Mouse (Mus musculus) adrenal gland, postnatal 10 days (tissue): ENCODE results near the gene Dpf2. TPM values are rescaled to one million over a fixed set of nuclear protein-coding genes. Genes with fewer than 3 reads are reported as not detected.

Source experiments
- DNase-seq: peaks from one replicate; pipeline ENCODE4 v3.0.0; 2021; ENCODE audit warnings: mixed read lengths
- long read RNA-seq, 2 experiments: library from polyadenylated mRNA; stranded (forward); transcript quantifications; one replicate each; pipeline ENCODE4 v2.0.0; 2021
- total RNA-seq, 2 experiments: library from RNA; stranded (reverse); gene quantifications; 2 replicates each; pipeline ENCODE4 v1.2.3; 2021

Gene Dpf2
- 100 to 1,000 TPM; 105 to 119 TPM for total RNA-seq
- long read RNA-seq, experiment 1, transcript Dpf2-205 (11 exons, 3,314 nt), result major isoform, 28 of 46 reads
- long read RNA-seq, experiment 1, partial matches to known transcripts, result 7 of 46 reads
- long read RNA-seq, experiment 1, other reads (novel, unspliced or antisense), result 11 of 46 reads
- long read RNA-seq, experiment 2, transcript Dpf2-205 (11 exons, 3,314 nt), result major isoform, 58 of 72 reads
- long read RNA-seq, experiment 2, partial matches to known transcripts, result 4 of 72 reads
- long read RNA-seq, experiment 2, other reads (novel, unspliced or antisense), result 7 of 72 reads

DNA sequence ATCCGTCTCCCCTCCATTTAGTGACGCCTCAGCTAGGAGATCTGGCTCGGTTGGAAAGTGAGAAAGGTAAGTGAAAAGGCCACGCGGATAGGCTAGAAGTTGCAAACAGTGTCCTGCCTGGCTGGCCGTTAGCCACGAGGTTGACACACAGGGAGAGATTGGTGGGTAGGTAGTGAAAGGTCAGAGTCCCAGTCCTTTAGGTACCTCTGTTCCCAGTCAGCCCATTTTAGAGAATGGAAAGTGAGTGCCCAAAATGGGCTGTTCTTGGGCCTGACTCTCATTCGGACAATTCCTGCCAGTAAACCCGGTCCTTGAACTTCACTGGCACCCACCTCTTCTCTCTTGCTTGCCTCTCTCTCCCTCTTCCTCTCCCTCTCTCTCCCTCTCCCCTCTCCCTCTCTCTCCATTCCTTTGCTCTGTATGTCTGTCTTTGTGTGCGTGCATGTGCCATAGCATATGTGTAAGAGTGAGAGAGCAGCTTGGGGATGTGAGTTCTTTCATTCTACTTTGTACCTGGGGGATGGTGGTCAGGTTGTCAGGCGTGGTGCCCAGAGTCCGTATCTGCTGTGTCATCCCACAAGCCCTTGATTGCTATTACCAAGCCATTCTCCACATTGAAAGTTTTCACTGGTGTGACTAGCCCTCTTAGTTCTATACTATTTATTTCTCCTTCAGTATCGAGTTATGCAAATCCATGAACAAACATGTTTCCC, at the start of gene Dpf2:
Gene Dpf2 (minus strand): TSS at position 4 of the 713 bp plus-strand sequence.
- no peak for DNase-seq

GRCm38 (mm10) chr19:5957371-5957770, 44.6 kb upstream of the Dpf2 start:
- DNase-seq, result no peak

DNA sequence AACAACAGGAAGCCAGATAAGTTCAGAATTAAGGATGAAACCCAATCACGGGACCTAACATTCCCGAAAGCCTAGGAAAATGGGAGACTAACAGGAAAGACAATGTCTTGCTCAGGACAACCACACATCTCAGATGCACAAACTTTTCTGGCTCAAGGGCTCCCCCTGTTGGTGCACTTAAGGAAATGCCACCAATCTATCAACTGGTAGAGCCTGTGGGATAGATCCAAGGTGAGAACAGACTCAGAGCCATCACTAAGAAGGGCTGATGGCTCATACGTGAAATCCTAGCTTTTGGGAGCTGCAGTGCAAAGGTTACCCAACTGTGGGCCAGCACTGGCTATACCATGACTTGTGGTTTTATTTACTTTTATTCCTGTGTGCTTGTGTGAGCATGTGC, 43.9 kb upstream of the Dpf2 start:
- DNase-seq, result peak; percentile 90

GRCm38 (mm10) chr19:5955704-5956670, 43.2 kb upstream of the Dpf2 start:
- peak; percentile 33 for DNase-seq

DNA sequence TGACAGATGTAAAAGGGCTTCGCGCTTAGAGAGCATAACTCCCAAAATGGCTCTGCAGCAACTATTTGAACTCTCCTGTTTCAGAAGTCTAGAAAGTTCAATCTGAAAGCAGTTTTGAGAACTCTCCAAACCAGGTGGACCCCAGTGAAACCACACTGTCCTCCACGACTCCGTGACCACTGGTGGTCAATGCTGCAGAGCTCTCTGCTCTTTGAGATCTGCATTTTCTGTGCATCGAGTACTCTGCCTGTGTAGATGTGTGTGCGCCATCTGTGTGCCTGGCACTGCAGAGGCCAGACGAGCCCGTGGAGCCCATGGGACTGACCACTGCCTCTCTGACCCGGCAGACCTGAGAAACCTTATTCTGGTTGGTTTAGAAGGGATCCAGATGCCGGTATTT, 42.1 kb upstream of the Dpf2 start:
- no peak for DNase-seq

DNA sequence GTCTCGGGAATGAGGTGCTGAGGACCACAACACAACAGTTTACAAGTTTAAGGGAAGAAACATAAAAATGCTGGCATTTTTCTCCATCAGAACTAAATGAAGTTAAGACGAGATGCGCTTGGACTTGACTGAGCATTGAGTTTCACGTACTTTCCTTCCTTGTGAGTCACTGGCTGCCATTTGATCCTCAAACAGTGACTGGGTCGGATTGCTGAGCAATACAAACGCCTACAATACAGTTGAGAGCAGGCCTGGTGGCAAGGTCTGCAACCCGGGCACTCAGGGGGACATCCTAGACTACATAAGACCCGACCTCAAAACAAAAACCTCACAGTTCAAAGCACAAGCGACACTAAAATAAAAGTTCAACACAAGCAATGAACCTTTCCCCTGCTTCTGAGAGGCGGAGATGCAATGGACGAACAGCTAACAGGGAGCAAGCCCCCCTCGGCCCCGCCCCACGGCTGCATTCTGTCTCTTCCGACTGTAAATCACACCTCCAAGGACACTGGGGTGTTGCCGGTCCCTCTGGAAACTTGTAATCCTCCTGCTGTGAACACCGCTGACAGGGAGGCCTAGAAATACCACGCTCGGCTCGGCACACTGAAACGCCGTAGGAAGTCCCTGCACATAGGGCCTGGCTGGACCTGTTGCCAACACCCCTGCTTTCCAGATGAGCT, 41.4 kb upstream of the Dpf2 start:
- DNase-seq, result peak; percentile 68

- DNase-seq, result peak; percentile 47
Measured at GRCm38 (mm10) chr19:5953201-5953770, 40.5 kb upstream of the Dpf2 start.

DNA sequence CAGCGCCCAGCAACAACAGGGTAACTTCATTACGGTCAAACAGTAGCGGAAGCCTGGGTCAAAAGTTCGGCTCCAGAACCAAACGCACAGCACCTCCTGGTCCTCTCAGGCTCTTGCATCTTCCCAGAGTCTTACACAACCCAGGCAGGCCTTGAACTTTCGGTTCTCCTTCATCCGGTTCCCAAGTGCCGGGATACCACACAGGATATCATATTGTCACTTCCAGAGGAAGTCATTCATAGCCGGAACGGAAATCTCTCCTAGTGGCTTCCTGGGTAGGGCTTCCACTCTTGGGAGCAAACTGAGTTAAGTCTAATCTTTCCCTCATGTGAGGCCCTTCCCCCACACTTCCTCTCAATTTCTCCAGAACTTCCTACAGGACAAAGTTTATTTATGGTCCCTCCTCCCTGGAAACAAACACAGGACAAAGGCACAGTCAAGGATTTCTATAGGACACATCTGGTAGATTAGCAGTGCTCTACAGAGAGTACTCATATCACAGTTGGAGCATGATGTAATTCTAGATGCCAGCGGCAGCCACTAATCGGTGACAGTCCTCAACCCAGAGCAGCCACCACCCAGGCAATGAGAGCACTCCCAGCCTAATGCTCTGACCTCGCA, 39.4 kb upstream of the Dpf2 start:
- peak; percentile 71 for DNase-seq

DNA sequence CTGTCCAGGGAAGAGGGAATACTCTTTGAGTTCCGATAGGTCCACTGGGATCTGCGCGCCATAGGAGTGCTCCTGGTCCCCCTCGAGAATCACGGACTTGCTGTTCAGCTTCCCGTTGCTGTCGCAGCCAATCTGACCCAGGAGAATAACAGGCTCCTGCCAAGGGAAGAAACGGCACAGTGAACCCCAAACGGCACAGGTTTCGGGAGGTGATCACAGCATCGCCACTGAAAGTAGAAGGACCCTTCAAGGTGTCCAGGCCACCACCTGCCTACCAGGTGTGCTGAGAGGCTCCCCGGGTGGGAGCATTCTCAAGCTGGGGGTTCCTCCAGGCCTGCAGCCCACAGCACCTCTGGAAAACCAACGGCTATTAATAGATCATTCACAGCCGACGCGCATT, 38.8 kb upstream of the Dpf2 start:
- no peak for DNase-seq

DNA sequence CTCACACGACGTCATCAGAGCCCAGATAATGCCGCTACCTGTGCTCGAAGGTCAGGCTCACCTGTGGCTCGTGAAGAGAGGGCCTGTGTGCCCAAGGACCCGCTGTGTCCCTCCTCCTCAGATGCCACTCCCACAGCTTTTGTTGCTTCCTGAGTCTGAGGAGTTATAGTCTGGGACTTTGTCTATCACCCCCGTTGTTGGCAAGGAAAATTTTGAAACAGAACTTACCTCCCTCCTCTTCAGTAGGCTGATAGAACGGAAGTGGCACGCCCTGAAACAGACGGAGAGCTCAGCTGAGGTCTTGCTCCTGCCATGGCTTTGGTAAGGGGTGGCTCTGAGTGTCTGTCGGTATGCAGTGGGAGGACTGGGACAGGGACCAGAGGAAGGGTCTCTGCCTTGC, 37.4 kb upstream of the Dpf2 start:
- DNase-seq, result no peak

- peak; percentile 42 for DNase-seq
Measured at GRCm38 (mm10) chr19:5945891-5946290, 33.1 kb upstream of the Dpf2 start.

DNA sequence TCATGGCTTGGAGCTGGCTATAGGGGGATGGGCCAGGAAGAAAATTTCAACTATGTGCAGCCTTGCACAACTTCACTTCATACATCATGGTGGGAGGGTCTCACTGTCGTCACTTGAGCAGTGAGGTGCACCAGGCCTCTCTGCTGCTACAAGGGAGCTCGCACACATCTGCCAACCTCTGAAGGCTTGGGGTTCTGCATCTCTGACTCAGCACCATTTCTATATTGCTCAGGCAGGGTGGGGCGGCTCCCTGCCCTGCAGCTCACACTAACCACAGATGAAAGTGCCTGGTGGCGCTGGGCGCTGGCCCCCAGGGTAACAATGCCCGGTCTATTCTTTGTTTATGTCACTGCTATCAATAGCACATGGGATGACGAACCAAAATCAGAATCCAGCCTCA, 32.2 kb upstream of the Dpf2 start:
- no peak for DNase-seq

DNA sequence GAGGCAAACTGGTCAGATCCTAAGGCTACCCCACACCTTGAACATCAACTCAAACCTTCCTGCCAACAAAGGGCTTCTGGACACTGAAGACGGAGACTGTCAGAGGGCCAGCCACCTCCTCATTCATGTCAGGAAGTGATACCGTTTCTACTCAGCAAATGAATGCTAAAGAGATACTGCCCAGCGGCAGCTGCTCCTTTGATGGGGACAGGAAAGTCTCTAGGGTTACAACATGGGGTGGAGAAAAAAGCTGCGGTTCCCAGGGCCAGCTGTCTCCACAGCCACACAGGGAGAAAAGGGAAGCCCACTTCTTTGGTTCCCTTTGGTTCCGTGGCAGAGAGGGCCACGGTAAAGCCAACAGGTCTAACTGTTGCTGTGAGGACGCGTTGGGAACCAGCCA, 31.3 kb upstream of the Dpf2 start:
- no peak for DNase-seq

DNA sequence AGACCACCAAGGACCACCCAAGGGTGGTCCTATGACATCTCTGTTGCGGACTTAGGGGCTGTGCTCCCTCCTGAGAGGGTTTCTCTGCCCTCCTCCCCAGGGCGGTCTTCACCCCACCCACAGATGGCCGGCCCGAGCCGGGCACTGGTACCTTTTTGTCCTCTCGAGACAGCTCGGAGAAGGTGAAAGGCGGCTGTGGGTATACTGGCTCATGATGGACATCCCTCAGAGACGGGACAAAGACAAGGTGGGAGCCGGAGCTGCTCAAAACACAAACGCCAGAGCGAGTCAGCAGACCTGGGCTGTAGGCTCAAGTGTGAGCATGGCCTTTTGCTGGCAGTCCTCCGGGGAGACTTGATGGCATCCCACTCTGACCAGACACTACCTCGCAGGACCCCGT, 30.6 kb upstream of the Dpf2 start:
- no peak for DNase-seq

GRCm38 (mm10) chr19:5942581-5942980, 29.8 kb upstream of the Dpf2 start:
- DNase-seq, result no peak

- peak; percentile 65 for DNase-seq
Measured at GRCm38 (mm10) chr19:5940656-5941055, 27.8 kb upstream of the Dpf2 start.

DNA sequence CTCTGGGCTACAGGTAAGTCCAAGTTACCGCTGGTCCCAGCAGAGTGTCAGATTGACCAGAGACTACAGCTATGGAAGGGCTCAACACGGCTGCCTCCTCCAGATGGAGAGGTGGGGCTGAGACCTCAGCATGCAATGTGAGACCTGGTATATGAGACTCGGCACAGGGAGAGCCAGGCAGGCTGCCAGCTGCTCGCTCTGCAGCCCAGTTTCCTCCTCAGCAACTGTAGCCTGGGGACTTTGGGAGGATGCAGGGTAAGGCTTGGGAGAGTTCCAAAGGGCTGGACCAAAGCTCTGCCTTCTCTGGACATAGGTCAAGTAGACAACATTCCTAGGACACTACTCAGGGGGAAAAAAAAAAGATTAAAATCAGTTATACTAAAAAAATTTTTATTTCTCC, 27.4 kb upstream of the Dpf2 start:
- peak; percentile 86 for DNase-seq

GRCm38 (mm10) chr19:5939715-5940114, 26.9 kb upstream of the Dpf2 start:
- DNase-seq, result no peak

GRCm38 (mm10) chr19:5938516-5938915, 25.7 kb upstream of the Dpf2 start:
- DNase-seq, result no peak

DNA sequence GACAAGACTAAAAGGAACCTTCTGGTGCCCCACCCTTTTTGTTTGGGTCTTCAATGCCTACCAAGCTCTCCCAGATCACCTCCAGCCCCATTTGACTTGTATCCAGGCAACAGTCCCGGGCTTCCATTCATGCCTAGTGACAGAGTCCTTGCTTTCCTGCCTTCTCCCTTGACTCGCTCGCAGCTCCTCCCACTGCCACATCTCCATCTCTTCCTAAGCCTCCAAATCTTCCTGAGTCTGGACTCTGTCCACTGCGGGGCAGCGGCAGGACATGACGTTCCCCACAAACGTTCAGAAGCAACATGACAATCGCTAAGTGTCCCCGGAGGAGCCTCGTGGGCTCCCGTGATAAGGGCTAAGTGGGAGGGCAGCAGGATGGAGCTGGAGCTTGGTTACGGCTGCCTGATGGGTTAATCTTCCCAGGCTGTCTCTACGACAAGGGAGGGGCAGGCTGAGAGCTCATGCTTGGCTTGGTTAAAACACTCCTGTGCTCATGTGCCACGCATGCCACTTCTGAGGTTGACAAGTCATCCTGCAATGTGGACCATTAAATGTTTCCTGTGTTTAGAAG, 25.1 kb upstream of the Dpf2 start:
- peak; percentile 27 for DNase-seq
